Mouse (Mus musculus) liver, embryonic 11.5 days (tissue): ENCODE data around the gene 4931428F04Rik. TPM values are rescaled to one million over a fixed set of nuclear protein-coding genes. Genes with fewer than 3 reads are reported as not detected.
"Not testable (repeated sequence)": the region's sequence is repeated elsewhere in the genome, so short reads cannot be mapped to it uniquely, and the experiment has no call there.

Experiments
- ATAC-seq: fragments of 200-750 bp; cut with Nextera tagmentation; replicated peaks from 2 replicates; pipeline ENCODE4 v1.8.0; 2017; ENCODE audit warnings: moderate number of reproducible peaks, mild to moderate bottlenecking, moderate TSS enrichment, moderate library complexity; ENCODE audit not compliant: low FRiP score
- DNase-seq: peaks from one replicate; pipeline ENCODE4 v3.0.0-alpha.2; 2017; ENCODE audit warnings: low spot score
- H3K27ac ChIP-seq: fragments of 300-500 bp; sonication (generic); 2 replicates; pipeline ENCODE4 v1.5.1; 2014; ENCODE audit warnings: mild to moderate bottlenecking, low read depth, low read length, control low read depth
- H3K27me3 ChIP-seq: fragments of 300-500 bp; sonication (generic); replicated peaks from 2 replicates; pipeline ENCODE4 v1.6.1; 2014; ENCODE audit warnings: low read length, mixed read lengths; ENCODE audit not compliant: control insufficient read depth, insufficient read depth
- H3K36me3 ChIP-seq: fragments of 300-500 bp; sonication (generic); 2 replicates; pipeline ENCODE4 v1.6.1; 2014; ENCODE audit warnings: mild to moderate bottlenecking, low read length, moderate library complexity, mixed read lengths; ENCODE audit not compliant: control insufficient read depth, insufficient read depth
- H3K4me1 ChIP-seq: fragments of 300-500 bp; sonication (generic); replicated peaks from 2 replicates; pipeline ENCODE4 v1.6.1; 2014; ENCODE audit warnings: low read length, mixed read lengths; ENCODE audit not compliant: control insufficient read depth, insufficient read depth
- H3K4me2 ChIP-seq: fragments of 300-500 bp; sonication (generic); 2 replicates; pipeline ENCODE4 v1.6.1; 2014; ENCODE audit warnings: mild to moderate bottlenecking, control low read depth, moderate library complexity
- H3K4me3 ChIP-seq: fragments of 300-500 bp; sonication (generic); 2 replicates; pipeline ENCODE4 v1.5.1; 2014; ENCODE audit warnings: low read depth, low read length, control low read depth
- H3K9ac ChIP-seq: fragments of 300-500 bp; sonication (generic); 2 replicates; pipeline ENCODE4 v1.6.1; 2014; ENCODE audit warnings: low read depth, low read length, control low read depth
- H3K9me3 ChIP-seq: fragments of 300-500 bp; sonication (generic); 2 replicates; pipeline ENCODE4 v1.6.1; 2016; ENCODE audit warnings: low read length, inconsistent platforms, mixed read lengths; ENCODE audit not compliant: control insufficient read depth
- WGBS: fragments of 180-500 bp; shearing (Covaris S2); extraction: QIAGEN DNeasy Blood & Tissue Kit; methylation state at CpG from one replicate; pipeline ENCODE4 v1.1.7; 2014; 5-methylcytosine and 5-hydroxymethylcytosine counted together
- polyA plus RNA-seq: library from polyadenylated mRNA; unstranded; fragments of >200 nt; fragmentation: Nextera tagmentation; extraction: Ambion mirVana; gene quantifications from 2 replicates; pipeline ENCODE4 v1.2.1, GENCODE M21; 2014

Gene 4931428F04Rik
- polyA plus RNA-seq, 1 experiment from 2014 or later, result 4.7 TPM

DNA sequence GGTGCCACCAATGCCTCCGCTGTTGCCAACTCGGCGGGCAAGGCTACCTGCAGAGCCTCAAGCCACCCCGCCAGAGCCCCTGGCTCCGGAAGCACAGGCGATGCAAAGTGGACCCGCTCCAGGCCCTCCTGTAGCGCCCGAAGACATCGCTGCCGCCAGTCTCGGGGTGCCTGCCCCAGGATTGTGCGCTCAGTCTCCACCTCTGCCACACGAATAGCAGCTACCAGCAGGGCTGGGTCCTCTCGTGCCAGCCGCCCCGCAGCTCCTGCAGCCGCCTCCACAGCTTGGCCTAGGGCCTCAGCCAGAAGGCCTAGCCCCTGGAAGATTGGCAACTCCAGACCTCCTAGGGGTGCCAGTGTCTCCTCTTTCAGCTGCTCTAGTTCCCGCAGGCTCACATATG, 3.7 kb upstream of the 4931428F04Rik start:
- H3K9ac ChIP-seq, result no peak overlapping the region
- no peaks in the 10 kb centered on the region for H3K9me3 ChIP-seq
- no peak overlapping the region for H3K27ac ChIP-seq
- WGBS, result 72% methylated on average over 19 of the region's 19 CpGs
- DNase-seq (no peak), ATAC-seq (no peak)
- no peak overlapping the region for H3K4me2 ChIP-seq
- peaks cover 3% of the 10 kb centered on the region; the same call in 1 of the 2 replicates for H3K36me3 ChIP-seq
- H3K4me1 ChIP-seq, result peaks cover 28% of the 10 kb centered on the region
- H3K4me3 ChIP-seq, result no peak overlapping the region
- peaks cover 13% of the 10 kb centered on the region for H3K27me3 ChIP-seq

DNA sequence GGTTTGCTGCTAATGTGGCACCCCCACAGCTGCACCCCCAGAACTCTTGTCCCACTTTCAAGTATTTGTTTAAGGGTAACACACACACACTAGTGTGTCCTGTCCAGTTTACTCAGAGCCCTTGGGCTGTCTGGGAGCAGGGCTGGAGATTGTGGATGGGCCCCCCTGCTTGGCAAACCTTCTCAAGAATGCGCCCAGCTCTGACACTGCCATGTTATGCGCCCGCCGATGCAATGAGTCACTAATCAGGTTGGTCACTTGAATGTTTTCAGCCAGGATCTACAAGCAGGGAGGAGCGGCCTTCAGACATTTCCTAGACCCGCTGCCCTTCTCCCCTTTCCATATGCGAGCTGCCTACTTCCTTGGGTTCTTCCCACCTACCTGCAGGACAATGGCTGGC, 2.8 kb upstream of the 4931428F04Rik start:
- H3K27ac ChIP-seq, result no peak overlapping the region
- peaks cover 28% of the 10 kb centered on the region for H3K4me1 ChIP-seq
- H3K9me3 ChIP-seq, result no peaks in the 10 kb centered on the region
- WGBS, result 69% methylated on average over 7 of the region's 7 CpGs
- peaks cover 13% of the 10 kb centered on the region for H3K27me3 ChIP-seq
- H3K4me2 ChIP-seq, result no peak overlapping the region
- H3K4me3 ChIP-seq, result no peak overlapping the region
- DNase-seq (no peak), ATAC-seq (no peak)
- H3K36me3 ChIP-seq, result peaks cover 2% of the 10 kb centered on the region; the same call in 1 of the 2 replicates
- no peak overlapping the region for H3K9ac ChIP-seq

- H3K4me2 ChIP-seq, H3K9me3 ChIP-seq, ATAC-seq, H3K27ac ChIP-seq, H3K36me3 ChIP-seq, DNase-seq, H3K4me3 ChIP-seq, H3K9ac ChIP-seq: not testable (repeated sequence)
- 60% methylated on average over 3 of the region's 3 CpGs for WGBS
- Histone ChIP-seq H3K4me1 (peaks cover 28% of the 10 kb centered on the region), H3K27me3 (peaks cover 13% of the 10 kb centered on the region)
Observed at GRCm38 (mm10) chr8:105291802-105292201, 2.1 kb upstream of the 4931428F04Rik start.

GRCm38 (mm10) chr8:105291364-105291763, 1.7 kb upstream of the 4931428F04Rik start:
- H3K9ac ChIP-seq, H3K4me3 ChIP-seq, H3K9me3 ChIP-seq, DNase-seq, H3K4me2 ChIP-seq, H3K36me3 ChIP-seq, H3K27ac ChIP-seq, ATAC-seq: not testable (repeated sequence)
- peaks cover 13% of the 10 kb centered on the region for H3K27me3 ChIP-seq
- H3K4me1 ChIP-seq, result peaks cover 24% of the 10 kb centered on the region
- 80% methylated on average over 8 of the region's 8 CpGs for WGBS

DNA sequence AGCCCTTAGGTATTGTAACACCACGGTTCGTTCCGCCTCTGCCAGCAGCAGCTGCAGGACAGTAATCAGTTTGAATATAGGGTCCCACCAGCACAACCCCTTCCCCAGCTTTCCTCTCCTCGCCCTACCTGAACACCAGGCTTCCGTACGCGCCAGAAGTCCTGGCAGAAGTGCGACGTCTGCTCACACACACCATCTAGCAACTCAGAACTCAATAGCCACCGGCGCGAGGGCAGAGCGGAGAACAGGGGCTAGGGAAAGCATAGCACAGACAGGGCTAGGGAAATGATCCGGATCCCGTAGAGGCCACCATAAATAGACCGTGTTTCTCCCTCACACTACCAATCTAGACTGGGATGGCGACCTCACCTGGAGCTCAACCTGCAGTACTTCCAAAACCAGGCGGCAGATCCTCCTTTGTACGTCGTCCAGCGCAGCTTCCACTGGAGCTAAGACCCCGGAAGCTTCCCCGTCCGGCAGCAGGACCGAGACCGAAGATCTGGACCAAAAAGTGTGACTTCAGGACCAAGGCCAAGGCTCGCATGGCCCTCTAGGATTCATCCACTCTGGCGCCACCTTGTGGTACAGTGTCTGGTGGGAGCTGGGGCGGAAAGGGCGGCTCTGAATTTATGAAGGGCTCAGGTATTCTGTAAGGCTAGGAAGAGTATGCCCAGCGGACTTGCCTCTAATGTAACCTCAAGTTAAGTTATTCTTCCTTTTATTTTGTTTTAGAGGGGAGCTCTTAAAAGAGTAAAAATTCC, 1.1 kb upstream of the 4931428F04Rik start:
- peak; percentile 85 for DNase-seq
- peaks cover 20% of the 10 kb centered on the region for H3K4me1 ChIP-seq
- no peak overlapping the region for H3K9ac ChIP-seq
- ATAC-seq, result 0 out of 2 replicates have a peak, but pooled peaks have one; percentile 13
- H3K36me3 ChIP-seq, result peaks cover 2% of the 10 kb centered on the region; the same call in 1 of the 2 replicates
- H3K9me3 ChIP-seq, result no peaks in the 10 kb centered on the region
- peaks cover 14% of the 10 kb centered on the region for H3K27me3 ChIP-seq
- H3K27ac ChIP-seq, result no peak overlapping the region
- 16% methylated on average over 31 of the region's 31 CpGs for WGBS
- H3K4me2 ChIP-seq, result peak overlapping the region; percentile 91
- H3K4me3 ChIP-seq, result peak overlapping the region; percentile 52

GRCm38 (mm10) chr8:105288958-105289732, 519 bp downstream of the 4931428F04Rik start:
- Histone ChIP-seq H3K4me3 (peak overlapping the region; percentile 52), H3K9ac (peak overlapping the region; percentile 60), H3K27ac (peak overlapping the region; percentile 44), H3K36me3 (peaks cover 2% of the 10 kb centered on the region; the same call in 1 of the 2 replicates), H3K27me3 (peaks cover 25% of the 10 kb centered on the region), H3K4me2 (peak overlapping the region; percentile 91), H3K4me1 (peaks cover 20% of the 10 kb centered on the region), H3K9me3 (no peaks in the 10 kb centered on the region)
- peak; percentile 94 for DNase-seq
- WGBS, result under 1% methylated on average over 53 of the region's 53 CpGs
- ATAC-seq, result peak; percentile 89

GRCm38 (mm10) chr8:105288231-105288630, 1.4 kb downstream of the 4931428F04Rik start:
- peaks cover 25% of the 10 kb centered on the region for H3K27me3 ChIP-seq
- 87% methylated on average over 5 of the region's 5 CpGs for WGBS
- H3K4me2 ChIP-seq, result no peak overlapping the region

DNA sequence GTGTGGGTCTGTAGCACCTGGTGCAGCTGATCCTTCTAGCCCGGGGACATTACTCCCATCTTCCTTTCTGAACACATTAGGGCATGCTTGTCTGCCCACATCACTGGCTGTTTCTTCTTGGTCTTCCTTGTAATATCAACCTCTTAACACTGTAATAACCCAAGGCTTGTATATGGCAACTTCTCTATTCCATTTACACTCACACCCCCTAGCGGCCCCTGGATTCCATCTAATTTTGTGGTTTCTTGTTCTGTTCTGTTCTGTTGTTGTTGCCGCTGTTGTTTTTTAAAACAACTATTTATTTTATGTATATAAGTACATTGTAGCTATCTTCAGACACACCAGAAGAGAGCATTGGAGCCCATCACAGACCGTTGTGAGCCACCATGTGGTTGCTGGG, 2.8 kb downstream of the 4931428F04Rik start:
- H3K36me3 ChIP-seq, result no peaks in the 10 kb centered on the region
- H3K27ac ChIP-seq, result no peak overlapping the region
- ATAC-seq (no peak), DNase-seq (no peak)
- H3K4me3 ChIP-seq, result no peak overlapping the region
- no peak overlapping the region for H3K9ac ChIP-seq
- no peak overlapping the region for H3K4me2 ChIP-seq
- no peaks in the 10 kb centered on the region for H3K9me3 ChIP-seq
- H3K27me3 ChIP-seq, result peaks cover 35% of the 10 kb centered on the region
- peaks cover 26% of the 10 kb centered on the region for H3K4me1 ChIP-seq
- WGBS, result 85% methylated on average over 4 of the region's 4 CpGs

More at GRCm38 (mm10) chr8:105288231-105288630, 1.4 kb downstream of the 4931428F04Rik start:
- no peaks in the 10 kb centered on the region for H3K9me3 ChIP-seq
- ATAC-seq, result no peak
- no peak overlapping the region for H3K4me3 ChIP-seq
- H3K36me3 ChIP-seq, result no peaks in the 10 kb centered on the region
- H3K27ac ChIP-seq, result no peak overlapping the region
- H3K9ac ChIP-seq, result no peak overlapping the region
- DNase-seq, result no peak
- peaks cover 20% of the 10 kb centered on the region for H3K4me1 ChIP-seq
